Mouse (Mus musculus) stomach, embryonic 14.5 days (tissue): ENCODE data around the gene Tmem210. TPM values are rescaled to one million over a fixed set of nuclear protein-coding genes. Genes with fewer than 3 reads are reported as not detected.

Experiments used
- ATAC-seq: fragments of 200-750 bp; cut with Nextera tagmentation; 2 replicates; pipeline ENCODE4 v1.8.0; 2017; ENCODE audit warnings: low read depth, moderate TSS enrichment; ENCODE audit not compliant: insufficient number of reproducible peaks, insufficient read depth, low FRiP score
- H3K27ac ChIP-seq: fragments of 300-500 bp; sonication (generic); 2 replicates; pipeline ENCODE4 v1.5.1; 2014; ENCODE audit warnings: mild to moderate bottlenecking, low read length, moderate library complexity, mixed read lengths
- H3K27me3 ChIP-seq: fragments of 300-500 bp; sonication (generic); 2 replicates; pipeline ENCODE4 v1.6.1; 2014; ENCODE audit warnings: low read length, control low read depth, mixed read lengths; ENCODE audit not compliant: control insufficient read depth, insufficient read depth
- H3K36me3 ChIP-seq: fragments of 300-500 bp; sonication (generic); 2 replicates; pipeline ENCODE4 v1.6.1; 2014; ENCODE audit warnings: mild to moderate bottlenecking, control low read depth, low read length, moderate library complexity, mixed read lengths; ENCODE audit not compliant: control insufficient read depth, insufficient read depth
- H3K4me1 ChIP-seq: fragments of 300-500 bp; sonication (generic); 2 replicates; pipeline ENCODE4 v1.6.1; 2014; ENCODE audit warnings: low read length, control low read depth, mixed read lengths; ENCODE audit not compliant: control insufficient read depth, insufficient read depth
- H3K4me2 ChIP-seq: fragments of 300-500 bp; sonication (generic); replicated peaks from 2 replicates; pipeline ENCODE4 v1.6.1; 2014; ENCODE audit warnings: low read depth, low read length, control low read depth
- H3K4me3 ChIP-seq: fragments of 300-500 bp; sonication (generic); 2 replicates; pipeline ENCODE4 v1.5.1; 2014; ENCODE audit warnings: low read depth, low read length, control low read depth
- H3K9ac ChIP-seq: fragments of 300-500 bp; sonication (generic); replicated peaks from 2 replicates; pipeline ENCODE4 v1.6.1; 2014; ENCODE audit warnings: low read depth, mild to moderate bottlenecking, control low read depth, low read length, moderate library complexity, mixed read lengths
- H3K9me3 ChIP-seq: fragments of 300-500 bp; sonication (generic); 2 replicates; pipeline ENCODE4 v1.6.1; 2016; ENCODE audit warnings: low read depth, low read length, control low read depth; ENCODE audit not compliant: control insufficient read depth
- WGBS: fragments of 180-500 bp; shearing (Covaris S2); extraction: QIAGEN DNeasy Blood & Tissue Kit; methylation state at CpG from one replicate; pipeline ENCODE4 v1.1.7; 2014; 5-methylcytosine and 5-hydroxymethylcytosine counted together
- polyA plus RNA-seq: library from polyadenylated mRNA; unstranded; fragments of >200 nt; fragmentation: Nextera tagmentation; extraction: Ambion mirVana; gene quantifications from 2 replicates; pipeline ENCODE4 v1.2.1, GENCODE M21; 2014

The Tmem210 gene
- polyA plus RNA-seq, 1 experiment from 2014 or later, result not detected

- Histone ChIP-seq H3K27ac (no peak overlapping the region), H3K4me2 (peak overlapping the region; percentile 45), H3K27me3 (no peaks in the 10 kb centered on the region), H3K4me1 (peaks cover 15% of the 10 kb centered on the region), H3K9ac (no peak overlapping the region), H3K36me3 (peaks cover 22% of the 10 kb centered on the region), H3K4me3 (peak overlapping the region; percentile 95), H3K9me3 (no peaks in the 10 kb centered on the region)
- no peak for ATAC-seq
- WGBS, result 56% methylated on average over 9 of the region's 9 CpGs
These were observed 43.5 kb downstream of the Tmem210 start for GRCm38 (mm10) chr2:25331470-25331869.

- H3K36me3 ChIP-seq, result peaks cover 27% of the 10 kb centered on the region
- ATAC-seq, result peak; percentile 98
- H3K27me3 ChIP-seq, result no peaks in the 10 kb centered on the region
- H3K9ac ChIP-seq, result peak within 1 kb of the TSS; percentile 81
- H3K27ac ChIP-seq, result peak within 1 kb of the TSS; percentile 89
- H3K4me1 ChIP-seq, result peaks cover 15% of the 10 kb centered on the region
- H3K4me3 ChIP-seq, result peak within 1 kb of the TSS; percentile 95
- H3K4me2 ChIP-seq, result peak within 1 kb of the TSS; percentile 95
- H3K9me3 ChIP-seq, result no peaks in the 10 kb centered on the region
- under 1% methylated on average over 76 of the region's 78 CpGs for WGBS
These were observed 44.6 kb downstream of the Tmem210 start, which contains the start of gene Man1b1 for GRCm38 (mm10) chr2:25332286-25333160. Gene Man1b1 (plus strand): TSS chr2:25332338.

DNA sequence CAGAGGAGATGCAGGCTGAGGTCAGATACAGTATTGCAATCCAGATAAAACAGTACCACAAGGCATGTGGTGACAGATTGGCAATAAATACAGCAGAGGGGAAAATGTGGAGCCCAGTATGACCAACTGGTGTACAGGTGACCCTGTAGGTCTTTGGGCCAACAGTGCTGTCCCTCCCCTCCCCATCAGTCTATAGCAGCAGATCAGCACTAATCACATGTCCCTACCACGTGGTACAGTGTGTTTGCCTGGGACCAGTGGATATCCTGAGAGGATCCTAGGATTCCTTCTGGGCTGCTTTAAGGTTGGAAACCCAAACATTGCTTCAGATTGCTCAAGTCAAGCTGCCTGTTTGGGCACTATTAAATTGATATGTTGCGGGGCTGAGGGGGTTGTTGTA is 45.6 kb downstream of the Tmem210 start:
- 76% methylated on average over 2 of the region's 2 CpGs for WGBS
- ATAC-seq, result no peak
- peak overlapping the region; percentile 95 for H3K4me2 ChIP-seq

GRCm38 (mm10) chr2:25338303-25338702 is 50.4 kb downstream of the Tmem210 start:
- Histone ChIP-seq H3K4me2 (no peak overlapping the region), H3K27me3 (no peaks in the 10 kb centered on the region), H3K9ac (no peak overlapping the region), H3K9me3 (no peaks in the 10 kb centered on the region), H3K36me3 (peaks cover 62% of the 10 kb centered on the region), H3K4me3 (no peak overlapping the region), H3K27ac (no peak overlapping the region), H3K4me1 (peaks cover 5% of the 10 kb centered on the region)
- no peak for ATAC-seq
- 88% methylated on average over 6 of the region's 6 CpGs for WGBS

More for the DNA sequence above, 45.6 kb downstream of the Tmem210 start:
- peaks cover 38% of the 10 kb centered on the region for H3K36me3 ChIP-seq
- no peaks in the 10 kb centered on the region for H3K9me3 ChIP-seq
- peaks cover 15% of the 10 kb centered on the region for H3K4me1 ChIP-seq
- peak overlapping the region; percentile 95 for H3K4me3 ChIP-seq
- H3K27me3 ChIP-seq, result no peaks in the 10 kb centered on the region
- H3K27ac ChIP-seq, result no peak overlapping the region
- H3K9ac ChIP-seq, result peak overlapping the region; percentile 81; the same call in 1 of the 2 replicates

Other genes with a start within 250 kb of the Tmem210 start
- gene Nsmf, start 233.8 kb upstream of the Tmem210 start, polyA plus RNA-seq, result 59.5 and 60.3 TPM in 2 replicates
- gene Entpd8, start 207.8 kb upstream of the Tmem210 start, polyA plus RNA-seq, result 0.26 and 0.53 TPM in 2 replicates
- 2.3 and 5.0 TPM in 2 replicates for gene Noxa1, start 193.0 kb upstream of the Tmem210 start, polyA plus RNA-seq
- 8.0 and 8.9 TPM in 2 replicates for gene Nrarp, start 107.4 kb upstream of the Tmem210 start, polyA plus RNA-seq
- gene Tor4a, start 91.3 kb upstream of the Tmem210 start, polyA plus RNA-seq, result 12.8 and 15.8 TPM in 2 replicates
- 102 TPM in 2 replicates for gene Nelfb, start 76.7 kb upstream of the Tmem210 start, polyA plus RNA-seq
- not detected in 2 replicates for gene Stpg3, start 73.5 kb upstream of the Tmem210 start, polyA plus RNA-seq
- gene Fam166a, start 69.4 kb upstream of the Tmem210 start, polyA plus RNA-seq, result not detected in 2 replicates
- gene Tubb4b, start 63.4 kb upstream of the Tmem210 start, polyA plus RNA-seq, result 512 and 519 TPM in 2 replicates
- 0.14 TPM in 1 of 2 replicates, not detected in the other for gene Slc34a3, start 53.8 kb upstream of the Tmem210 start, polyA plus RNA-seq
- not detected in 2 replicates for gene Rnf224, start 51.4 kb upstream of the Tmem210 start, polyA plus RNA-seq
- gene Rnf208, start 45.9 kb upstream of the Tmem210 start, polyA plus RNA-seq, result 10.9 and 11.9 TPM in 2 replicates
- gene Cysrt1, start 45.7 kb upstream of the Tmem210 start, polyA plus RNA-seq, result 0.49 and 1.0 TPM in 2 replicates
- 5.9 and 8.5 TPM in 2 replicates for gene AL732309.1, start 41.3 kb upstream of the Tmem210 start, polyA plus RNA-seq
- 14.7 and 16.8 TPM in 2 replicates for gene Tmem203, start 32.7 kb upstream of the Tmem210 start, polyA plus RNA-seq
- gene Tprn, start 25.5 kb upstream of the Tmem210 start, polyA plus RNA-seq, result 6.2 and 8.5 TPM in 2 replicates
- 241 and 246 TPM in 2 replicates for gene Ssna1, start 15.7 kb upstream of the Tmem210 start, polyA plus RNA-seq
- gene Anapc2, start 15.7 kb upstream of the Tmem210 start, polyA plus RNA-seq, result 108 and 116 TPM in 2 replicates
- gene Lrrc26, start 1.8 kb downstream of the Tmem210 start, polyA plus RNA-seq, result 1.9 and 3.4 TPM in 2 replicates
- 1.8 and 3.2 TPM in 2 replicates for gene Grin1, start 31.0 kb downstream of the Tmem210 start, polyA plus RNA-seq
- 98.7 and 111 TPM in 2 replicates for gene Man1b1, start 44.2 kb downstream of the Tmem210 start, polyA plus RNA-seq
- gene Dpp7, start 68.2 kb downstream of the Tmem210 start, polyA plus RNA-seq, result 16.8 and 19.5 TPM in 2 replicates
- gene Uap1l1, start 77.5 kb downstream of the Tmem210 start, polyA plus RNA-seq, result 21.9 and 27.2 TPM in 2 replicates
- 31.3 and 36.4 TPM in 2 replicates for gene Sapcd2, start 84.2 kb downstream of the Tmem210 start, polyA plus RNA-seq
- 8.0 and 9.0 TPM in 2 replicates for gene Entpd2, start 107.7 kb downstream of the Tmem210 start, polyA plus RNA-seq
- 48.3 and 53.7 TPM in 2 replicates for gene Npdc1, start 111.2 kb downstream of the Tmem210 start, polyA plus RNA-seq
- 0.12 TPM in 1 of 2 replicates, not detected in the other for gene Fut7, start 135.1 kb downstream of the Tmem210 start, polyA plus RNA-seq
- 5.4 and 6.4 TPM in 2 replicates for gene Abca2, start 140.6 kb downstream of the Tmem210 start, polyA plus RNA-seq
- gene Clic3, start 168.7 kb downstream of the Tmem210 start, polyA plus RNA-seq, result 7.2 and 9.0 TPM in 2 replicates
- 30.3 and 34.2 TPM in 2 replicates for gene Paxx, start 172.9 kb downstream of the Tmem210 start, polyA plus RNA-seq
- 5.3 and 6.4 TPM in 2 replicates for gene Ptgds, start 181.9 kb downstream of the Tmem210 start, polyA plus RNA-seq
- gene Lcn12, start 205.8 kb downstream of the Tmem210 start, polyA plus RNA-seq, result not detected in 2 replicates
- gene Fbxw5, start 212.6 kb downstream of the Tmem210 start, polyA plus RNA-seq, result 77.5 and 79.3 TPM in 2 replicates
- gene C8g, start 213.6 kb downstream of the Tmem210 start, polyA plus RNA-seq, result 4.8 and 7.4 TPM in 2 replicates